13 mouse cellular contexts compared by ENCODE assay signal in the genomic region with DNA sequence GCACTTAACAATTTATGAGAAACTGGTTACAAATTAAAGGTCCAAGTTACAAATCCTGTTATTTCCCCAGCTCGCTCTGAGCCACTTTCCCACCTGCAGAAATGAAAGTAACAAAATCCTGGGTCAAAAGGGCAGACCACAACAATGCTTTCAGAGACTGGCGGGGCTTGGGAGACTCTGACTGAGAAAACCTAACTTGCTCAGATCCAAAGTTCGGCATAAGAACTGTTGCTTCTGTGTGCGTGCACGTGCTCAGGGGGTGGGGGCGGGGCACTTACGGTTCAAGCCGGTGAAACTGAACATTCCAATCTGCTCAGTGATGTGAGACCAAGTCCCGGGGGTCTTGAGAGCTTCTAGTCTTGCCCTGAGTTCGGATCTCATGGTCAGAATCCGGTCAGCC.
"Had no signal": no experiment of that assay in that cellular context is flagged by ENCODE, and none has a peak within 500 bp of the region (broad histone marks: within the 10 kb centered on the region; RNA-seq: fewer than 3 reads in every experiment).

No protein-coding gene starts in this region.

- DNase-seq: kidney, adult 11 months; layer of hippocampus, adult 9-11 months; liver; liver, embryonic 13.5 days; lung, adult 18-20 months; retina, postnatal 1 day; right cerebral cortex, postnatal 4 days; thymus, adult 2 months; thymus, postnatal 25 days had no signal

- H3K4me1 ChIP-seq: kidney, embryonic 15.5 days; liver, embryonic 13.5 days; midbrain, embryonic 12.5 days; neural tube, embryonic 13.5 days had no signal

- H3K27ac ChIP-seq: kidney, embryonic 15.5 days; limb, embryonic 12.5 days; liver, embryonic 13.5 days; midbrain, embryonic 12.5 days; neural tube, embryonic 13.5 days had no signal

- H3K4me3 ChIP-seq: kidney, embryonic 15.5 days; limb, embryonic 12.5 days; liver, embryonic 13.5 days; midbrain, embryonic 12.5 days; neural tube, embryonic 13.5 days had no signal

- H3K27me3 ChIP-seq: kidney, embryonic 15.5 days; limb, embryonic 12.5 days; liver, embryonic 13.5 days; midbrain, embryonic 12.5 days; neural tube, embryonic 13.5 days had no signal
